Mouse (Mus musculus): ENCODE data around the gene Gm9745. TPM values are rescaled to one million over a fixed set of nuclear protein-coding genes. Genes with fewer than 3 reads are reported as not detected.
"Not testable (repeated sequence)": the region's sequence is repeated elsewhere in the genome, so short reads cannot be mapped to it uniquely, and the experiment has no call there.

Gene Gm9745
- under 1 TPM in 1 of 4 experiments, not detected in 3; 0.59 TPM for total RNA-seq (2022)

DNA sequence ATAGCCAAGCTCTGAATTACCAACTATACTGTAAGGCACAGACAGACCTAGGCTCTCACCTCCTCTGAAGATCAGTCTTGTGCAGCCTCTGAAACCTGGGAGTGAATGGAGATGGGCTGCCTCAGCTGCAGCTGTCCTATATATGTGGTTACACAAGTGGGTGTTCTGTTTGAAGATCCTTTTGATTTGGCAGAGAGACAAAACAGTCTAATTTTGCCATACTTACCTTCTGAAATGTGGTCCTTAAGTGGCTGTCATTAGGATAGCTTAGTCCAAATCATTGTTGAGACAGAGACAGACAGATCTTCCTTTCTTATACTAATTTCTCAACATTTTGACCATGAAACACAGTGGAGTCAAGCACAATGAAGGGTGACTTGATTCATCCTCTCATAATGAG is at the start of gene Gm9745:
TSS of gene Gm9745 (minus strand) at position 101 of the 400 bp plus-strand sequence.
- DNase-seq (ENCODE audit: low spot score in 2 of 2): not testable (repeated sequence)

DNA sequence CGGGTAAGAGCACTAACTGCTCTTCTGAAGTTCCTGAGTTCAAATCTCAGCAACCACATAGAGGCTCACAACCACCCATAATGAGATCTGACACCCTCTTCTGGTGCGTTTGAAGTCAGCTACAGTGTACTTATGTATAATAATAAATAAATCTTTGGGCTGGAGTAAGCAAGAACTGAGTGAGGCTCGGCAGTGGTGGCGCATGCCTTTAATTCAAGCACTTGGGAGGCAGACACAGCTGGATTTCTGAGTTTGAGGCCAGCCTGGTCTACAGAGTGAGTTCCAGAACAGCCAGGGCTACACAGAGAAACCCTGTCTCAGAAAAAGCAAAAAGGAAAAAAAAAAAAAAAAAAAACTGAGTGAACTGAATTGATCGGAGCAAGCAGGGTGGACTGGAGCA is 49.2 kb upstream of the Gm9745 start:
- DNase-seq (ENCODE audit: low spot score in 2 of 2): not testable (repeated sequence)

DNA sequence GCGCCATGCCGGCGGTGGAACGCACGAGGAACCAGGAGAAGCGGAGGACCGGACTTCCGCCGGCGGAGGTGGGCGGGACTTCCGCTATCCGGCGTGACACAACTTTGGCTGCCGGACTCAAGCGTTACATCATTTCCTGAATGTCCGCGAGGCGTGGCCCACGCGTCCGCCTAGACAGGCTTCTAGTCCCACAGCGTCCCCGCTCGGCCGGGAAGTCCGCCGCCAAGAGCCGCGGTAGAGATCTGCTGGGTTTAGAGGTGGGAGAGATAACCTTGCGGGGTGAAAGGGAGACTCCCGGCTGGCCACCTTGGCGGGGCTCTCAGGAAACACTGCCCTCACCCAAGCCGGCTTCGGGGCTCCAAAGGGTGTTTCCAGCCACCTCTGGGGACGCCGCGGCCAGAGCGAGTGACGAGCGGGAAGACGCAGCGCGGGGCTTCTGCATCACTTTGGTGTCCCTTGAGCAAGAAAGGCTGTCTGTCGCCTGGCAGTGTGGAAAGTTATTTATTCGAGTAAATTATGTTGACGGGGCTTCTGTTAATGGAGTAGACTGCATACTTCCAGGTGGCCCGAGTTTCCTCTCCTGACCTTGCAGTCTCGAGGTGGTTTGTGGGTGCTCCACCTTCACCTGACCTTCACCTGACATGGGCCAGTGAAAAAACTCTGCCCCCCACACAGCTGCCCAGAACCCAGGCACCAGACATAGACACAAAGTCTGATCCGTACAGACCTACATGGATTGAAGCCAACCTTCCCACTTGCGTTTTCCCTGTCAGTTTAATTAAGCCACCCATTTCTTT is 48.2 kb upstream of the Gm9745 start, which contains the start of gene Gtpbp4:
TSS of gene Gtpbp4 (minus strand) at position 94 of the 797 bp plus-strand sequence.
- peak; percentile 92 to 97 for DNase-seq (ENCODE audit: low spot score in 2 of 2)

DNA sequence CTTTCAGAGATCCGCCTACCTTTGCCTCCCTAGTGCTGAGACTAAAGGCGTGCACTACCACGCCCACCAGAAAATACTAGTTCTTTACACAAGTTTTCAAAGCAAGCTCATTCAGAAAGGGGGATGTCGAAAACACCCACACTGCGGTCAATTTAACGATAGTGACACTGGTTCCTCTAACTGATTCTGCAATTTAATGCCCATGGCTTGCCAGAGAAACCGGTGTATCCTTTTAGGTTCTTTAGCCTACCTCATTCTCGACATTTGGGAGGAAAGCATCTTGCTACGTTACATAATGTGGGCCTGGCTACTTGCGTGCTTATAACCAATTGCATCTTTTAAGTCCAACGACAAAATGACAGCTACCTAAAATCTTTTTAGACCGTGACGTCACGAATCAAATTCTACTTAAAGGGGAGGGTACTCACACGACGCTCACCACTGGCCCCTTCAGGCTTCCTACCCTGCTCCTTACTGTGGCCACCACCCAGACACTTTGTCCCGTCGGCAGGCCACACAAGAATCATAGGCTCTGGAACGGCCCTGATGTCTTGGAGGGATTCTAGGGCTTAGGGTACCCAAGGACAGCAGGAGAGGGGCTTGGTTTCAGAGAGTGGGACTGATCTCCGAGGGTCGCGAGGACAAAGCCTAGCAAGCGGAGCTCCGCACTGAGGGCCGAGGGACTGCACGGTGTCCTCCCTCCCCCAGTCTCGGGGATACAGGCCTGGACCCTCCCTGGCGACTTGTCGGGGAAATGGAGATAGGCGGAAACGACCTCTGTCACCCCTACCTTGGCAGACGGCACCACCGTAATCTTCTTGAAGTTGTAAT is 47.3 kb upstream of the Gm9745 start:
- DNase-seq (ENCODE audit: low spot score in 2 of 2): peak; percentile 2 to 8

DNA sequence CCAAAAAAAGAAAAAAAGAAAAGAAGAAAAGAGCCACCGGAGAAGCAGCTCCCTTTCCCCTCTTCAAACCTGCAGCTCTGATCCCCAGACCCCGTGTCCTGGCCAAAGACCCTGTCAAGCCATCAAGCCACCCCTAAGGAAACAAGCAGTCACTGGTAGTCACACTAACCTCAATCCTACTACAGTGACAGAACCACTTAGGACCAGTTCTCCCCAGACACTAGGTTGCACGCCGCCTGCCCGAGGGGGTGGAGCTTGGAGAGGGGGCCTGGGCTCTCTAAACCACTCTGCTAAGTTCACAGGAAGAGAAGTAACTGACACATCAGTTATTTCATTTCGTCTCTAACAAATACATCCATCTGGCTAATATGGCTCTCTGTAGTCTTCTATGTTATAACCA is 44.2 kb upstream of the Gm9745 start:
- no peak for DNase-seq (ENCODE audit: low spot score in 2 of 2)

DNA sequence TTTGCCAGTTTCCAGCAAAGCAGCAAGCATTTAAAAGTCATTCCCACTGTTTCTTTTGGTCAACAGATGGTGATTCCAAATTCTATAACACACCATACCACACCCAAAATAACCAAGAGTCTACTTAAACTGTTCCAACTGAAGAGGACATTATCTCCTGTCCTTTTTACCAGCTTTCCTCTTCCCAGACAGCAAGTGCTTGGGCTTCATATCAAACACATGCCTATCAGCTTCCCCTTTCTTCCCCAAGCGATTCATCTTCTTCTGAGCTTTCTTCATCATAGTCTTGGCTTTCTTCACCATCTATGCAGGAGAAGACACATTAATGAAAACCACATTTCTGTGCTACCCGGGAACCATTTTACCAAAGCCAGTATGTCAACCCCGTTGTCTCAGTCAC is 24.9 kb upstream of the Gm9745 start:
- DNase-seq (ENCODE audit: low spot score in 2 of 2): no peak

DNA sequence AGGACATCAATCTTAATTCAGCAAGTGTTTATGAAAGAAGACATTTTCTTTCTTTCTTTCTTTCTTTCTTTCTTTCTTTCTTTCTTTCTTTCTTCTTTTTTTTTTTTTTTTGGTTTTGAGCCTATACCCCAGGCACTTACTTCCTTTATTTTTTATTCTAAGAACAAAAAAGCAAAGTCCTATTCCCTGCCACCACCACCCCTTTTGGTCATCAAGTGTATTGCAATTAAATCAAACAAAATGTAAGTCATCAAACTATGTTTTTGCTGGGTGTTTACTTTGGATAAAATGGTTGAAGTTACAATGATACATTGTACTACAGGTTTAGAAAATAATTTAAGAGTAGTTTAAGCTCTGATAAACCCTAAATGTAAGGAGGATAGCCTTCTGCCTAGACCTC is 24.3 kb upstream of the Gm9745 start:
- DNase-seq (ENCODE audit: low spot score in 2 of 2): no peak

DNA sequence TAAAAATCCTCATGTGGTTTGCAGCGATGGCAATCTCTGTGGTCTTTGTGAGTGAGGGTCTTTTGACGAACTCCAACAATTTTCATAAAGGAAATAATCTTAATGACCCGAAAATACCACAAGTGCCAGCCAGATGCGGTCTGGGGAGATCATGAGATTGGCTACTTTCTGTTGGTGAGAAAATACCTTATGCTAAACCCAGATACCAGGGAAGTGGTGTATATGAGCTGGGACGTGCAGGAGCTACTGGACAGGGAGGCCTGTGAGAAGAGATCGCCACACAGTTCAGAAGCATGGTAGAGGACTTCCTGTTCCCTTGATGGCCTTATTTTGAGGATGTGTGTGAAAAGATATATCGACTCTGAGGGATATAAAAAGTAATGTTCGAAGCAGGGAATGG is 19.7 kb upstream of the Gm9745 start:
- DNase-seq (ENCODE audit: low spot score in 2 of 2): no peak

DNA sequence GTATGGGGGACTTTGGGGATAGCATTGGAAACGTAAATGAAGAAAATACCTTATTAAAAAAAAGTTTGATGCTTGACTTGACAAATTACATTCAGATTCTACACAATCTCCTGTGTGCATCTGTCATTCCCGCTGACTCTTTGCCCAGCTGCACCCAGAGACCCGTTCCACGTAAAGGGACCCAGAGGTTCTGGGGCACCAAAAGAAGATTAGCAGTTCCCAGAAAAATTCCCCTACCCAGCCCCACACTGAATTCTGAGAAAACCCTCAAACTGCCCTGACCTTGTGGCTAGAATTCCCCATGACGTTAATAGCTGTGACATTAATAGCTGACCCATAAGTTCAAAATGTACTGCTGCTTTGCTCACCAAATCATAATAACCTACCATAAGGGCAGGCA is 17.2 kb upstream of the Gm9745 start:
- no peak for DNase-seq (ENCODE audit: low spot score in 2 of 2)

DNA sequence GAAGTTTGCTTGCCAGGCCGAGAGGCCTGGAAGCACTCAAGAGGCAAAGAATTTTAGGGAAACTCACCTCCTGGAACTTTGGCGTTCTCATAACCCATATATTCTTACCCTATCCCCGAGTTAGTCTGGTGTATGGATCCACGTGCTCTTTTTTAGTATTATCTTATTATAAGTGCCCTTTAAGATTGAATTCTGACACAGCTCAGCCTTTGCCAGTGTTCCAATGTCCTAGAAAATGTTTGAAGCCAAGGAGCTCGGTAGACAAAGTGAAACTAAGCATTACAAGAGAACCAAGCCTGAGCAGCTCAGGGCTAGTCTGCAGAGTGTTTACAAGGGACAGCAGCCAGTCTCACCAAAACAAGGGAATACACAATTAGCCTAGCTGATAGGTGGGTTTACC is 14.2 kb upstream of the Gm9745 start:
- DNase-seq (ENCODE audit: low spot score in 2 of 2): not testable (repeated sequence)

DNA sequence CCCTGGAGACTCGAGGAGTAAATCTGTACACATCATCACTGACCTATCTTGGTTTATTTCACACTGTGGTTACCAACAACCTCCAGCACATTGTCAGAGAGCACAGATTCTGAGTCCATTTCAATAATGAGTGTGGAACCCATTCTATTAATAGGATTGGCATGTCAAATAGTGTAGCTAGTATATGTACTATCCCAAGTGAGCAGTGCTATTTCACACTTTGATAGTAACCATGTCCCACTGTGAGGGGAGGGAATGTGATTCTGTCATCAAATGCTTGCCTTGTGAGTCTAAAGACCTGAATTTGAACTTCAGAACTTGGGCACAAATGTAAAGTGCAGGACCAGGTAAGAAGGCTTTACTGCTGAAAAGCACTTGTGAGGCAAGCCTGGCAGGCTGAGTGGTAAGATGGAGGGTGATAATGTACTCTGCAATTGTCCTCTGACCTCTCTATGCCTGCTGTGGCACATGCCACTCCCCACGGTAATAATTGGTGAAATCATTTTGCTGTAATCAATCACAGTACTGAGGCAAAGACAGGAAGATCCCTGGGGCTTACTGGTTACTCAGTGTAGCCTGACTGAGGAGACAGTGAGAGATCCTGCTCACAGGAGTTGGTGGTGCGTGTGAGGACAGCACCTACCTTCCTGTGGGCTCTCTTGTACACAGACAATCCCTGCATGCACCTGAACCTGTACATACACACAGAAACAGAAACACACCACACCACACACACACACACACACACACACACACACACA is 13.3 kb upstream of the Gm9745 start:
- DNase-seq (ENCODE audit: low spot score in 2 of 2): not testable (repeated sequence)

DNA sequence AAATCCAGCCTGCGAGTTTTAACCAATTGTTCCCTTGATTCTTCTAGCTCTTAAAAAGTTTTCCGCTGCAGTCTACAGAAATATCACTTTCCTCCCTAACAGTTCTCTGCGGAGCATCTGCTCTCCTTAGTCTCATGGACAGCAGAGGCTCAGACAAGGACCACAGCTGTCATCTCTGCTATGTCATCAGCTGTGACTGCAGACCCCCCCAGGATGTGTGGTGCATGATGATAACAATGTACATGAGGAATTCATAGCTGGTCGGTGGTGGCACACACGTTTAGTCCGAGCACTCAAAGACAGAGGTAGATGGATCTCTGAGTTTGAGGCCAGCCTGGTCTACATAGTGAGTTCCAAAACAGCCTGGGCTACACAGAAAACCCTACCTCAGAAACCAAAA is 11.5 kb upstream of the Gm9745 start:
- DNase-seq (ENCODE audit: low spot score in 2 of 2): not testable (repeated sequence)

DNA sequence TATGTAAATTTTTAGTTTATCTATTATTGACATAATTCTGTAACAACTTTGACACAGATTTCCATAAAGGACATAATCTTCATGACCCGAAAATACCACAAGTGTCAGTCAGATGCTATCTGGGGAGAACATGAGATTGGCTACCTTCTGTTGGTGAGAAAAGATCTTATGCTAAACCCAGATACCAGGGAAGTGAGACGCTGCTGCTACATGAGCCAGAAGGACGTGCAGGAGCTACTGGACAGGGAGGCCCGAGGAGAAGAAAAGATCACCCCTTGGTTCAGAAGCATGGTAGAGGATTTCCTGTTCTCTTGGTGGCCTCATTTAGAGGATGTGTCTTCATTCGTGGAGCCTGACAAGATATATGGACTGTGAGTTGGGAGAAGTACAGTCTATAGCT is 11.0 kb upstream of the Gm9745 start:
- DNase-seq (ENCODE audit: low spot score in 2 of 2): not testable (repeated sequence)

DNA sequence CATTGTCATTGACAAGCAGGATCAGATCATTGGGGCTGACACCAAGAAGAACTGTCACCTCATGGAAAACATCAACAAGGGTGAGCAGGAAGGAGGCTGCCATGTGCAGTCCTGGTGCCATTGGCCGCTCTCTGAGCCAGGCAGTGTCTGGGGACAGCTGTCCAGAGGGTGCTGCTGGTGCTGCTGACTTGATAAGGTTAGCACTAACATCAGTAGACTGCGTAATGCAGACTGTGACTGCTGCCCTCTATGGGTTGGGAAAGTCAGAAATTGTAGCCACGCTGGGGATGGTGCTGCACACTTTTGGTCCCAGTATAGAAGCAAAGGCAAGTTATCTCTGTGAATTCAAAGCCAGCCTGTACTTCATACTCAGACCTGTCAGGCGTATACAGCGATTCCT is 8.8 kb upstream of the Gm9745 start:
- not testable (repeated sequence) for DNase-seq (ENCODE audit: low spot score in 2 of 2)

DNA sequence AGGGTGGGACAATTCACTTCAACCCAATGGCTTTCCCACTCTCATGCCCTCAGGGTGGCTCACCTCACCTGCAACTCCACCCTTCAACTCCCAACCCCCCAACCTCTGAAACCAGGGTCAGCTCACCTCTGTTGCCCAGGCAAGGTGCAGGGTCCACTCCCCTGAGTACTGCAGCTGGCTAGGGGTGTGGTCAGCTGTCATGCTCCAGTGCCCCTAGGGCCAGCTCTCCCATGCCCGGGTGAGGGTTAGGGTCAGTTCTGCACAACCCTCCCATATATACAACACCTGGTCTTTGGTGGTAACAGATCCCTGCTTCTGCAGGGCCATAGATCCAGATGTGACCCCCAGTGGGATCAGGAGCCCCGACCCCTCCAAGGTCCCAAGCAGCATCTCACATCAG is 7.1 kb upstream of the Gm9745 start:
- not testable (repeated sequence) for DNase-seq (ENCODE audit: low spot score in 2 of 2)

DNA sequence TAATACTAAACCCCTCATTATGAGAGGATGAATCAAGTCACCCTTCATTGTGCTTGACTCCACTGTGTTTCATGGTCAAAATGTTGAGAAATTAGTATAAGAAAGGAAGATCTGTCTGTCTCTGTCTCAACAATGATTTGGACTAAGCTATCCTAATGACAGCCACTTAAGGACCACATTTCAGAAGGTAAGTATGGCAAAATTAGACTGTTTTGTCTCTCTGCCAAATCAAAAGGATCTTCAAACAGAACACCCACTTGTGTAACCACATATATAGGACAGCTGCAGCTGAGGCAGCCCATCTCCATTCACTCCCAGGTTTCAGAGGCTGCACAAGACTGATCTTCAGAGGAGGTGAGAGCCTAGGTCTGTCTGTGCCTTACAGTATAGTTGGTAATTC is 4.5 kb upstream of the Gm9745 start, which contains the start of gene Idi2:
TSS of gene Idi2 (plus strand) at position 301 of the 400 bp plus-strand sequence.
- DNase-seq (ENCODE audit: low spot score in 2 of 2): not testable (repeated sequence)

DNA sequence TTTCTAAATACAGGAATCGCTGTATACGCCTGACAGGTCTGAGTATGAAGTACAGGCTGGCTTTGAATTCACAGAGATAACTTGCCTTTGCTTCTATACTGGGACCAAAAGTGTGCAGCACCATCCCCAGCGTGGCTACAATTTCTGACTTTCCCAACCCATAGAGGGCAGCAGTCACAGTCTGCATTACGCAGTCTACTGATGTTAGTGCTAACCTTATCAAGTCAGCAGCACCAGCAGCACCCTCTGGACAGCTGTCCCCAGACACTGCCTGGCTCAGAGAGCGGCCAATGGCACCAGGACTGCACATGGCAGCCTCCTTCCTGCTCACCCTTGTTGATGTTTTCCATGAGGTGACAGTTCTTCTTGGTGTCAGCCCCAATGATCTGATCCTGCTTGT is 4.2 kb downstream of the Gm9745 start:
- not testable (repeated sequence) for DNase-seq (ENCODE audit: low spot score in 2 of 2)

DNA sequence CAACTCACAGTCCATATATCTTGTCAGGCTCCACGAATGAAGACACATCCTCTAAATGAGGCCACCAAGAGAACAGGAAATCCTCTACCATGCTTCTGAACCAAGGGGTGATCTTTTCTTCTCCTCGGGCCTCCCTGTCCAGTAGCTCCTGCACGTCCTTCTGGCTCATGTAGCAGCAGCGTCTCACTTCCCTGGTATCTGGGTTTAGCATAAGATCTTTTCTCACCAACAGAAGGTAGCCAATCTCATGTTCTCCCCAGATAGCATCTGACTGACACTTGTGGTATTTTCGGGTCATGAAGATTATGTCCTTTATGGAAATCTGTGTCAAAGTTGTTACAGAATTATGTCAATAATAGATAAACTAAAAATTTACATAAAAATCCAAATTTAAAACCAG is 6.3 kb downstream of the Gm9745 start:
- not testable (repeated sequence) for DNase-seq (ENCODE audit: low spot score in 2 of 2)

DNA sequence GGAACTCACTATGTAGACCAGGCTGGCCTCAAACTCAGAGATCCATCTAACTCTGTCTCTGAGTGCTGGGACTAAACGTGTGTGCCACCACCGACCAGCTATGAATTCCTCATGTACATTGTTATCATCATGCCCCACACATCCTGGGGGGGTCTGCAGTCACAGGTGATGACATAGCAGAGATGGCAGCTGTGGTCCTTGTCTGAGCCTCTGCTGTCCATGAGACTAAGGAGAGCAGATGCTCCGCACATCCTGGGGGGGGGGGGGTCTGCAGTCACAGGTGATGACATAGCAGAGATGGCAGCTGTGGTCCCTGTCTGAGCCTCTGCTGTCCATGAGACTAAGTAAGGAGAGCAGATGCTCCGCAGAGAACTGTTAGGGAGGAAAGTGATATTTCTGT is 6.9 kb downstream of the Gm9745 start:
- not testable (repeated sequence) for DNase-seq (ENCODE audit: low spot score in 2 of 2)

DNA sequence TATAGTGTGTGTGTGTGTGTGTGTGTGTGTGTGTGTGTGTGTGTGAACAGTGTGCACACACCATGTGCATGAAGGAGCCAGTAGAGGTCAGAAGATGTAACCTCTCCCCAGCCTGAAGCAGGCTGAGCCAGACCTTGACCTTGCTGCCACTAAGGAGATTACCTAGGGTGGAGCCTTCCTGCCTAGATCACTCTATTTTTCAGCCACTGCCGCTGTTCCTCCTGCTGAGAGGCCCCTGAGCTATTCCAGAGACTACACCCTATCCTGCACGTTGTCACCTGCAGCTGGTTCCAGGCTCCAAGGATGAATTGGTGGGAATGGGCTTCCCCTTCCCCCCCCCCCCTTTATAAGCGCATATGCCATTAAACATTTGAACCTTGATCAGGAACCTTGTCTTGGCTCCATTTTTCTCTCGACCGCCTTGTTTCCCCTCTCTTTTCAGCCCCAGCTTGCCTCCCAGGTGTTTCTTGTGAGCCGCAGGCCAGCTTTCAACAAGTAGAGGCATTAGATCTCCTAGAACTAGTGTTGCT is 10.4 kb downstream of the Gm9745 start:
- DNase-seq (ENCODE audit: low spot score in 2 of 2): not testable (repeated sequence)

DNA sequence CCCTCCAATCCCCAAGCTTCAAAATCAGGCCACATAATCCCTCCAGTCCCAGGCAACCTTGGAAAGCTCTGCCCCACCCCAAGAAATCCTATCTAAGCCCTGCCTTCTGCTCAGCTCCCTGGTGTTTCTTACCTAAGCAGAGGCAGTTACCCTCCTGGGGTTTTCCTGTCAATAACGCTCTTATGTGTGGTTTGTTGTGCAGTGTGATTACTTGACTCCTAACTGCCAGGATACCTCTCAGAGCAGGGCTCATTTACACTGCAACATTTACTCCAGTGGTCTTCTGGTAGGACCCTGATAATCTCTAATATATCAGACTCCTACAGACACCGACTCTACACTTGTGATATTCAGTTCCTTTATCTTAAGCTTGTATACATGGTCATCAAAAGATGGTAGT is 14.5 kb downstream of the Gm9745 start:
- DNase-seq (ENCODE audit: low spot score in 2 of 2): no peak
